Mouse (Mus musculus): ENCODE data around the gene Plk3. TPM values are rescaled to one million over a fixed set of nuclear protein-coding genes. Genes with fewer than 3 reads are reported as not detected.

Gene Plk3
- polyA plus RNA-seq, 1 experiment from 2014 or later: 4.8 TPM

DNA sequence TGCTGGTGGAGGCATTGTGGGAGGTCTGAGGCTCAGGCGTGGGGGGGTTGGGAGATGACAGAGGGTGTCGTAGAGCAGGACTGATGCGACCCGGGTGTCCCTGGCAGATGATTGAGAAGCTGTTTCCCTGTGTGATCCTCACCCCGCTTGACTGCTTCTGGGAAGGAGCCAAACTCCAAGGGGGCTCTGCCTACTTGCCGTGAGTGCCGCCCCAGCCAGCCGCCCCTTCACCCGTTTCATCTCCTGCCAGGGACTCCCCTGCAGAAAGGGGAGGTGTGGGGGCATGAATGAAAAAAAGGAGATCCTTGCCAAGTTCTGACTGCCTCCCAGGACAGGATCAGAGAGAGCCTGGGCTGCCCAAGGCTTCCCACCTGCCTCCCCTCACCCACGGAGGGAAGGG lies 28.6 kb downstream of the Plk3 start:
- no peaks in the 10 kb centered on the region for H3K4me1 ChIP-seq (ENCODE audit: insufficient read depth)
- no peaks in the 10 kb centered on the region for H3K9me3 ChIP-seq (ENCODE audit: low read length)
- no peak for TF ChIP-seq CTCF (IDR thresholded peaks at IDR 0.05; ENCODE audit: low read depth)
- no peak for TF ChIP-seq EP300 (IDR thresholded peaks at IDR 0.05; ENCODE audit: low read depth)
- ATAC-seq: no peak
- no peaks in the 10 kb centered on the region for H3K27me3 ChIP-seq (ENCODE audit: insufficient read depth, low read length)
- no peak overlapping the region for H3K4me3 ChIP-seq (ENCODE audit: low read depth, low read length)
- no peak overlapping the region for H3K27ac ChIP-seq (ENCODE audit: low read depth)
- DNase-seq: no peak
- no peak overlapping the region for H3K9ac ChIP-seq (replicated peaks)
- 75% methylated on average over 10 of the region's 10 CpGs for WGBS (ENCODE audit: insufficient replicate concordance)
- H3K36me3 ChIP-seq (replicated peaks; ENCODE audit: insufficient read depth, low read length): no peaks in the 10 kb centered on the region
- H3K4me2 ChIP-seq (ENCODE audit: low read depth, low read length): no peak overlapping the region

- Histone ChIP-seq H3K9ac (replicated peaks) (no peak overlapping the region), H3K4me1 (ENCODE audit: insufficient read depth) (no peaks in the 10 kb centered on the region), H3K4me3 (ENCODE audit: low read depth, low read length) (no peak overlapping the region), H3K27ac (ENCODE audit: low read depth) (no peak overlapping the region), H3K9me3 (ENCODE audit: low read length) (no peaks in the 10 kb centered on the region), H3K4me2 (ENCODE audit: low read depth, low read length) (no peak overlapping the region), H3K27me3 (ENCODE audit: insufficient read depth, low read length) (no peaks in the 10 kb centered on the region), H3K36me3 (replicated peaks; ENCODE audit: insufficient read depth, low read length) (no peaks in the 10 kb centered on the region)
- DNase-seq: no peak
- TF ChIP-seq EP300 (IDR thresholded peaks at IDR 0.05; ENCODE audit: low read depth) (no peak), CTCF (IDR thresholded peaks at IDR 0.05; ENCODE audit: low read depth) (peak; percentile 19; the same call in 1 of the 2 replicates)
- 71% methylated on average over 10 of the region's 10 CpGs for WGBS (ENCODE audit: insufficient replicate concordance)
- no peak for ATAC-seq
These were observed 29.1 kb downstream of the Plk3 start for GRCm38 (mm10) chr4:117104672-117105071.

DNA sequence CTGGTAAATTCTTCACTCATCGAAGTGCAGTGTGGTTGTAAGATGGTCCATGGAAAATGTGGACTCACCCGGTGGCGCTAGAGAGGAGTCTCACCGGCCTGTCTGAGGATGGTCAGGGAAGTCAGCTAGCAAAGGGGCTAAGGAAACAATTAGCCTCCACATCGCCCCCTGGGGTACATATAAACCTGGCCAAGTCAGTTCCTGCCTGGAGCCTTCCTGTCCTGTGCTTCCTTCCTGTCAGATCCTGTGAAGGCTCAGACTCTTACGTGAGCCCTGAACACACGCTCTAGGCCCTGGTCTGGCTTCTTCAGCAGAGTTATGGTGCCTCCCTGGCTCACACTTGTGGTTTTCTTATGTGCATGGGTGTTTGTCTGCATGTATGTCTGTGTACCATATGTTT lies 32.5 kb downstream of the Plk3 start:
- no peak overlapping the region for H3K4me2 ChIP-seq (ENCODE audit: low read depth, low read length)
- 41% methylated on average over 7 of the region's 7 CpGs for WGBS (ENCODE audit: insufficient replicate concordance)
- H3K36me3 ChIP-seq (replicated peaks; ENCODE audit: insufficient read depth, low read length): no peaks in the 10 kb centered on the region
- no peak overlapping the region for H3K4me3 ChIP-seq (ENCODE audit: low read depth, low read length)
- H3K9ac ChIP-seq (replicated peaks): no peak overlapping the region
- DNase-seq (peak; percentile 56), ATAC-seq (no peak)
- H3K27me3 ChIP-seq (ENCODE audit: insufficient read depth, low read length): peaks cover 6% of the 10 kb centered on the region
- peaks cover 11% of the 10 kb centered on the region for H3K4me1 ChIP-seq (ENCODE audit: insufficient read depth)
- H3K9me3 ChIP-seq (ENCODE audit: low read length): no peaks in the 10 kb centered on the region
- peak; percentile 59 for TF ChIP-seq CTCF (IDR thresholded peaks at IDR 0.05; ENCODE audit: low read depth)
- no peak for TF ChIP-seq EP300 (IDR thresholded peaks at IDR 0.05; ENCODE audit: low read depth)
- H3K27ac ChIP-seq (ENCODE audit: low read depth): no peak overlapping the region

DNA sequence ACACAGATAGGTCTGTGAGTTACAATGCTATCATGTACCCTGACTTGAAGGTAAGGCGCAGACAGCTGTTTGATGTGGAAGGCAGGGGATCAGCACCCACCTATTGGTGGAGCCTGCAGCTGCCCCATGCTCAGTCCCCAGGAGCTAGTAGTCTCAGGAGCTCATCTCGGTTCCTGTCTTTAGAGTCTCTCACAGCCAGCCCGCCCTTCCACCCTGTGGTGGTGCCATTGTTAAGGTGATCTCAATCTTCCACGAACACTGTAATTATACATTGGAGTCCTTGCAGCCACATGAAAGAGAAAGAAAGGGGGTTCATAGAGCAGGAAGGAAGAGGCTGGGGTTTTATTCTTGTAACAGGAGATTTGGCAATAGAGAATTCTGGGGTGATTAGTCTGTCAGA lies 33.7 kb downstream of the Plk3 start:
- Histone ChIP-seq H3K4me1 (ENCODE audit: insufficient read depth) (peaks cover 20% of the 10 kb centered on the region), H3K4me2 (ENCODE audit: low read depth, low read length) (no peak overlapping the region), H3K27me3 (ENCODE audit: insufficient read depth, low read length) (peaks cover 13% of the 10 kb centered on the region), H3K9me3 (ENCODE audit: low read length) (no peaks in the 10 kb centered on the region), H3K4me3 (ENCODE audit: low read depth, low read length) (no peak overlapping the region), H3K27ac (ENCODE audit: low read depth) (no peak overlapping the region), H3K36me3 (replicated peaks; ENCODE audit: insufficient read depth, low read length) (no peaks in the 10 kb centered on the region), H3K9ac (replicated peaks) (no peak overlapping the region)
- TF ChIP-seq CTCF (IDR thresholded peaks at IDR 0.05; ENCODE audit: low read depth) (no peak), EP300 (IDR thresholded peaks at IDR 0.05; ENCODE audit: low read depth) (no peak)
- WGBS (ENCODE audit: insufficient replicate concordance): 66% methylated on average over 4 of the region's 4 CpGs
- ATAC-seq (no peak), DNase-seq (no peak)

DNA sequence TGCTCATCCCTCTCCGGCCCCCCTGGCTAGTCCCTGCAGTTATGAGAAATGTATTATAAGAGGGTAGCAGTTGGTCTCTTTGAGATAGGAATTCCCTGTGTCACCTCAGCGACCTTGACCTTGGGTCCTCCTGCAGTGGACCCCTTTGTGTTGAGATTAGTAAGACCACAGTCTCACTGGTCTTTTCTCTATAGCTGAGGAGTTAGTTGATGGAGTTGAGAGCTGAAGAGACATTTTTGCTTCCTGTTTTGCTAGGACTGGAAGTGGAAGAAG lies 35.1 kb downstream of the Plk3 start:
- H3K4me2 ChIP-seq (ENCODE audit: low read depth, low read length): no peak overlapping the region
- H3K9ac ChIP-seq (replicated peaks): no peak overlapping the region
- peaks cover 20% of the 10 kb centered on the region for H3K4me1 ChIP-seq (ENCODE audit: insufficient read depth)
- no peaks in the 10 kb centered on the region for H3K36me3 ChIP-seq (replicated peaks; ENCODE audit: insufficient read depth, low read length)
- no peak overlapping the region for H3K27ac ChIP-seq (ENCODE audit: low read depth)
- no peak for ATAC-seq
- H3K9me3 ChIP-seq (ENCODE audit: low read length): no peaks in the 10 kb centered on the region
- no peak for DNase-seq
- TF ChIP-seq EP300 (IDR thresholded peaks at IDR 0.05; ENCODE audit: low read depth) (no peak), CTCF (IDR thresholded peaks at IDR 0.05; ENCODE audit: low read depth) (no peak)
- H3K27me3 ChIP-seq (ENCODE audit: insufficient read depth, low read length): peaks cover 13% of the 10 kb centered on the region
- WGBS (ENCODE audit: insufficient replicate concordance): 77% methylated on average over 2 of the region's 2 CpGs
- H3K4me3 ChIP-seq (ENCODE audit: low read depth, low read length): no peak overlapping the region

GRCm38 (mm10) chr4:117097969-117098763 lies 35.6 kb downstream of the Plk3 start:
- Histone ChIP-seq H3K9ac (replicated peaks) (no peak overlapping the region), H3K4me2 (ENCODE audit: low read depth, low read length) (no peak overlapping the region), H3K4me3 (ENCODE audit: low read depth, low read length) (no peak overlapping the region), H3K27ac (ENCODE audit: low read depth) (no peak overlapping the region), H3K9me3 (ENCODE audit: low read length) (no peaks in the 10 kb centered on the region), H3K36me3 (replicated peaks; ENCODE audit: insufficient read depth, low read length) (no peaks in the 10 kb centered on the region), H3K27me3 (ENCODE audit: insufficient read depth, low read length) (peaks cover 13% of the 10 kb centered on the region), H3K4me1 (ENCODE audit: insufficient read depth) (peaks cover 20% of the 10 kb centered on the region)
- 59% methylated on average over 8 of the region's 8 CpGs for WGBS (ENCODE audit: insufficient replicate concordance)
- ATAC-seq: no peak
- TF ChIP-seq EP300 (IDR thresholded peaks at IDR 0.05; ENCODE audit: low read depth) (no peak), CTCF (IDR thresholded peaks at IDR 0.05; ENCODE audit: low read depth) (no peak)
- no peak for DNase-seq
